Mouse (Mus musculus) adrenal gland, postnatal 25 days (tissue): ENCODE measurements around the gene Trim65. TPM values are rescaled to one million over a fixed set of nuclear protein-coding genes. Genes with fewer than 3 reads are reported as not detected.

Experiments
- total RNA-seq: library from RNA; stranded (reverse); gene quantifications from 2 replicates; pipeline ENCODE4 v1.2.3, GENCODE M21; 2021

The Trim65 gene
- total RNA-seq, 1 experiment from 2014 or later, result 12.9 TPM

Other genes with a start within 250 kb of the Trim65 start
- gene Smim5, start 231.2 kb downstream of the Trim65 start, total RNA-seq, result 0.73 TPM in 1 of 2 replicates, not detected in the other
- gene Smim6, start 219.1 kb downstream of the Trim65 start, total RNA-seq, result not detected in 2 replicates
- 32.0 and 41.3 TPM in 2 replicates for gene Sap30bp, start 197.8 kb downstream of the Trim65 start, total RNA-seq
- 31.4 and 37.1 TPM in 2 replicates for gene Recql5, start 197.7 kb downstream of the Trim65 start, total RNA-seq
- 2.0 and 4.1 TPM in 2 replicates for gene Itgb4, start 156.4 kb downstream of the Trim65 start, total RNA-seq
- 31.8 and 49.7 TPM in 2 replicates for gene Galk1, start 118.4 kb downstream of the Trim65 start, total RNA-seq
- 265 and 377 TPM in 2 replicates for gene H3f3b, start 103.2 kb downstream of the Trim65 start, total RNA-seq
- 25.8 and 27.4 TPM in 2 replicates for gene Unk, start 100.8 kb downstream of the Trim65 start, total RNA-seq
- 0.24 and 0.79 TPM in 2 replicates for gene Unc13d, start 53.2 kb downstream of the Trim65 start, total RNA-seq
- gene Wbp2, start 44.1 kb downstream of the Trim65 start, total RNA-seq, result 189 and 195 TPM in 2 replicates
- 17.1 and 20.2 TPM in 2 replicates for gene Trim47, start 3.9 kb downstream of the Trim65 start, total RNA-seq
- 86.5 and 103 TPM in 2 replicates for gene Mrpl38, start 7.7 kb upstream of the Trim65 start, total RNA-seq
- gene Fbf1, start 37.0 kb upstream of the Trim65 start, total RNA-seq, result 47.4 and 53.0 TPM in 2 replicates
- gene Ten1, start 67.7 kb upstream of the Trim65 start, total RNA-seq, result 21.5 and 27.1 TPM in 2 replicates
- 182 and 184 TPM in 2 replicates for gene Acox1, start 67.9 kb upstream of the Trim65 start, total RNA-seq
- gene Evpl, start 106.9 kb upstream of the Trim65 start, total RNA-seq, result 1.00 and 1.5 TPM in 2 replicates
- gene Srp68, start 143.1 kb upstream of the Trim65 start, total RNA-seq, result 68.1 and 70.9 TPM in 2 replicates
- gene Galr2, start 149.8 kb upstream of the Trim65 start, total RNA-seq, result not detected in 2 replicates
- 53.6 and 77.1 TPM in 2 replicates for gene Exoc7, start 176.1 kb upstream of the Trim65 start, total RNA-seq
- gene Foxj1, start 204.3 kb upstream of the Trim65 start, total RNA-seq, result 0.15 TPM in 1 of 2 replicates, not detected in the other